Mouse (Mus musculus) C2C12 (cell line): ENCODE measurements around the gene Ccdc142.

Experiments used
- CEBPB ChIP-seq: IDR thresholded peaks from one replicate; pipeline ENCODE4 v1.6.1; 2011; ENCODE audit warnings: low read depth, mild to moderate bottlenecking, control low read depth, moderate library complexity
- CTCF ChIP-seq: IDR thresholded peaks from one replicate; pipeline ENCODE4 v1.5.1; 2011; ENCODE audit not compliant: control insufficient read depth, insufficient read depth, insufficient read length
- FOSL1 ChIP-seq: IDR thresholded peaks from one replicate; pipeline ENCODE4 v1.8.0; 2011; ENCODE audit warnings: mild to moderate bottlenecking, low read length; ENCODE audit not compliant: poor library complexity, insufficient read depth, severe bottlenecking
- MAX ChIP-seq: IDR thresholded peaks from one replicate; pipeline ENCODE4 v1.6.1; 2011; ENCODE audit warnings: mild to moderate bottlenecking, control low read depth
- MYOD1 ChIP-seq: IDR thresholded peaks from one replicate; pipeline ENCODE4 v1.6.1; 2011; ENCODE audit warnings: low read depth; ENCODE audit not compliant: control insufficient read depth, insufficient read length
- MYOG ChIP-seq: IDR thresholded peaks from one replicate; pipeline ENCODE4 v1.6.1; 2011; ENCODE audit not compliant: control insufficient read depth, insufficient read length; ENCODE audit errors: extremely low read depth
- USF1 ChIP-seq: IDR thresholded peaks from one replicate; pipeline ENCODE4 v1.6.1; 2011; ENCODE audit warnings: low read depth, mild to moderate bottlenecking, control low read depth, moderate library complexity

GRCm38 (mm10) chr6:83104158-83104557 lies 2.8 kb downstream of the Ccdc142 start:
- TF ChIP-seq CTCF (no peak), USF1 (no peak), CEBPB (no peak), MYOG (no peak), MYOD1 (no peak), FOSL1 (no peak), MAX (no peak)
